Mouse (Mus musculus): ENCODE data around the gene Gm45785.

Gene Gm45785

GRCm38 (mm10) chr7:140831447-140831846 is 24.7 kb downstream of the Gm45785 start:
- DNase-seq = no peak

- peak; percentile 77 for DNase-seq
Observed at GRCm38 (mm10) chr7:140828171-140828881, 27.8 kb downstream of the Gm45785 start.

- no peak for DNase-seq
Observed at GRCm38 (mm10) chr7:140822731-140823130, 33.4 kb downstream of the Gm45785 start.

- DNase-seq = peak; percentile 45
Observed at GRCm38 (mm10) chr7:140821653-140822329, 34.3 kb downstream of the Gm45785 start, which contains the start of gene Zfp941. Zfp941 (minus strand) TSS chr7:140822178.

GRCm38 (mm10) chr7:140821305-140821652 is 34.9 kb downstream of the Gm45785 start:
- no peak for DNase-seq

GRCm38 (mm10) chr7:140820173-140820572 is 36.0 kb downstream of the Gm45785 start:
- no peak for DNase-seq

GRCm38 (mm10) chr7:140812850-140813249 is 43.3 kb downstream of the Gm45785 start:
- no peak for DNase-seq

GRCm38 (mm10) chr7:140811714-140812113 is 44.4 kb downstream of the Gm45785 start:
- no peak for DNase-seq

- DNase-seq = no peak
Observed at GRCm38 (mm10) chr7:140810496-140810895, 45.6 kb downstream of the Gm45785 start.

- peak; percentile 73 for DNase-seq
Observed at GRCm38 (mm10) chr7:140805704-140806103, 50.4 kb downstream of the Gm45785 start.

GRCm38 (mm10) chr7:140802629-140803028 is 53.5 kb downstream of the Gm45785 start:
- peak; percentile 81 for DNase-seq

GRCm38 (mm10) chr7:140798212-140798611 is 57.9 kb downstream of the Gm45785 start:
- no peak for DNase-seq

GRCm38 (mm10) chr7:140797619-140798018 is 58.5 kb downstream of the Gm45785 start:
- no peak for DNase-seq

- no peak for DNase-seq
Observed at GRCm38 (mm10) chr7:140793541-140793940, 62.6 kb downstream of the Gm45785 start.

- DNase-seq = no peak
Observed at GRCm38 (mm10) chr7:140788053-140788435, 68.1 kb downstream of the Gm45785 start.

- no peak for DNase-seq
Observed at GRCm38 (mm10) chr7:140787406-140788052, 68.6 kb downstream of the Gm45785 start, which contains the start of gene Syce1. Syce1 (minus strand) TSS chr7:140787852.

- no peak for DNase-seq
Observed at GRCm38 (mm10) chr7:140780548-140780947, 75.6 kb downstream of the Gm45785 start.

Data from kidney, postnatal 14 days (tissue).